Mouse (Mus musculus): ENCODE results near the gene Ptpn1.

Ptpn1 gene

DNA sequence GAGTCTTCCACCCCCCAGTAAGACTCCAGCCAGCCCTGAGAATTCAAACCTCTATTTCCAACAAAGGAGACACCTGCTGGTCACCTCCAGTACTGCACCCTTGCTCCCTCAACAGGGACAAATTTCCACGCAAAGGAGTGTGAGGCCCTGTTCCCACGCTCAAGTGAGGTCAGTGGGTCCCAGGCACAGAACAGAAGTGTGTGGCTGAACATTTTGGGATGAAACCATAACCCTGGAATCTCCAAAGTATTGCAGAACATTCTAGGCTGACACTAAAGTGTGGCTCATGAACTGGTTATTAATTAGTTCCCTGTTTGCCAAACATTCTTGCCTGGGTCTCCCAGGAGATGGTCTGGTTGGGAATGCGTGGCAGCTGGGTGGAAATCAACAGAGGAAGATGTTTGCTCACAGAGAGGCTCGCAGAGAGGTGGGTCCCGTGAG, 85.1 kb downstream of the Ptpn1 start:
- peak; percentile 71 to 86 for DNase-seq

DNA sequence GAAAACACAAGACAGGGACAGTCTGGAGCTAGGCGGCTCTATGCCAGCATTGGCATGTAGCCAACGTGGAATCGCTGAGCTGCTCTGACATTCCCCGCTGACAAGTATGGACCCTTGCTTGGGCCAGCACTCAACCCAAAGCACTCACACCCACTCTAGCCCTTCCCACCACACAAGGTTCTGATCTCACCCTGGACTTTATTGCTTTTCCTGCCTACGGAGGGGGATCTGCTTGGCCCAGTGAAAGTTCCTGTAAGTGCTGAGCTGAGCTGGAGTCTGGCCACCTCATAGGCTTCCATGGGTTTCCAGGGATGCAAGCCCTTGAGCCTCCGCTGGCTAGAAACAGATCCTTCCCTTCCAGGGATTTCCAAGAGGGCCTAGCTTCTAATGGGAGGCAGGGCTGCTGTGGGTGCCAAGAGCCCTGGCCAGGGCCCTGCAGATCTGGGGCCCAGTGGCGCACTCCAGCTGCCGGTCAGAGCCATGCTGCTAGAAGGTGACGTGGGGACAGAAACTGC, 87.4 kb downstream of the Ptpn1 start:
- peak; percentile 53 to 73 for DNase-seq

DNA sequence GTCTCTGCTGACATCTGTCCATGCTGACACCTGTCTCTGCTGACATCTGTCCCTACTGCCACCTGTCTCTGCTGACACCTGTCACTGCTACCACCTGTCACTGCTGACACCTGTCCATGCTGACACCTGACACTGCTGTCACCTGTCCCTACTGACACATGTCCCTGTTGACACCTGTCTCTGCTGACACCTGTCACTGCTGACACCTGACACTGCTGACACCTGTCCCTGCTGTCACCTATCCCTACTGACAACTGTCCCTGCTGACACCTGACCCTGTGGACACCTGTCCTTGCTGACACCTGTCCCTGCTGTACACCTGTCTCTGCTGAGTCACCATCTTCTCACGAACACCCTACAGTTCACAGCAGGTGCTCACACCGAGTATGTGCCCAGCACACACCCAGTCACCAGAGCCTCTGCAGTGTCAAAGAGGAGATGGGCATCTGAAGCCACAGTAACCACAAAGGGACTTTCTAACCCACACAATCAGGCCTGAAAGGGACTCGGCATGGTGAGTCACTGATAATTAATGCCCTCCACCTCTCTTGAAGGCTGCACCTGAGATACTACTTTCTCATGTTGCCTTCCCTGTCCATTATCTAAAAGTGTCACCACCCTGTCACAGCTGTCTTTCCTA, 92.0 kb downstream of the Ptpn1 start:
- no peak for DNase-seq

GRCm38 (mm10) chr2:168025174-168025573, 93.3 kb downstream of the Ptpn1 start:
- no peak for DNase-seq

GRCm38 (mm10) chr2:168025882-168026281, 94.0 kb downstream of the Ptpn1 start:
- DNase-seq, result no peak

- no peak for DNase-seq
Measured at GRCm38 (mm10) chr2:168026467-168026866, 94.6 kb downstream of the Ptpn1 start.

DNA sequence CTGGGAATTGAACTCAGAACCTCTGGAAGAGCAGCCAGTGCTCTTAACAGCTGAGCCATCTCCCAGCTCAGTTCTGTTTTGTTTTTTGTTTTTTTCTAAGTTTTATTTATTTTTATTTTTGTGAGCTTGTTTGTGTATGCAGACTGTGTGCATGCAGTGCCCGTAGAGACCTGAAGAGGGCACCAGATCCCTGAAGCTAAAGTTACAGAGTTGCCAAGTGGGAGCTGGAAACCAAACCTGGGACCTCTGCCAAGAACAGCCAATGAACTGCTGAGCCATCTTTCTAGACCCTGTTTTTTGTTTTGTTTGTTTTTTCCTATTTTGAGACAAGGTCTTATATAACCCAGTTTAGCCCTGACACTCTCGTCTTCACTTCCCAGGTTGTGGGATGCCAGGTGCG, 96.5 kb downstream of the Ptpn1 start:
- DNase-seq, result no peak
